Mouse (Mus musculus): ENCODE data around the gene Slc35f1. TPM values are rescaled to one million over a fixed set of nuclear protein-coding genes. Genes with fewer than 3 reads are reported as not detected.

The Slc35f1 gene
- total RNA-seq, 4 experiments from 2014 or later = 0.17 to 0.32 (median 0.22) TPM

DNA sequence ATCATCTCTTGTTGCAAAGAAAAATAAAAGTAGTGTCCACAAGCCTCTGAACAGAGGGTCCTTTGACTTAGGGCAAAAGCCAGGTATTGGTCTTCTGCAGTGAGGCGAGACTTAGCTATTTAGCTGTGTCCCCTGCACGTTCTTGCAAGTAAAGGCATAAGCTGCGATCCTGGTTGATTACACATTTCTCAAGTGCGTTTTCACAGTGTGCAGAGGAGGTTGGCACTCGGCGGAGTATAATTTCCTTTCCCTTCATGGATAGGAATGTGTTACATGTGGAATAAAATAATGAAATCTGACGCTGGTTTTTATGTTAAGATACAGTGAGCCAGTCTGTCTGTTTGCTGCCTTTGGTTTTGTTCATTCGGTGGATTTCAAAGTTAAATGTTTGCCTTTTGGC, 232.8 kb downstream of the Slc35f1 start:
- no peak for DNase-seq (ENCODE audit: low spot score in 2 of 2)

DNA sequence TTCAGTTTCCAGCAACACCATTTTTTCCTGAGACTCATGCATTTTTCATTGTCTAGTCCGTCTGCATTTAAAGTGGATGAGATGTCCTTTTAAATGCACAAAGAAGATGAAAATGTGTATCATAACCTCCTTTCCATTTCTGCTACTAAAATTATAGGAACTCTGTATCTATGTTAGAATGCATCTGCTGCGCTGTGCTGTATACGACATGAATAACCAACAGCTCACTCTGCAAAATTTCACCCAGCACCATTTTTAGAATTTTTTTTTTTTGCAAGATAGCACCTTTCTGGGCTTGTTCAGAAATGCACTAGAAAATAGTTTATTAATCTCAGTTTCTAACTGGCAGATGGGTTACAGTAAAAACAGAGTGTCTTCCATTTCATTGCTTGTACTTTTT, 236.0 kb downstream of the Slc35f1 start:
- no peak for DNase-seq (ENCODE audit: low spot score in 2 of 2)

- no peak for DNase-seq (ENCODE audit: low spot score in 2 of 2)
Observed at GRCm38 (mm10) chr10:52932159-52932558, 241.8 kb downstream of the Slc35f1 start.

DNA sequence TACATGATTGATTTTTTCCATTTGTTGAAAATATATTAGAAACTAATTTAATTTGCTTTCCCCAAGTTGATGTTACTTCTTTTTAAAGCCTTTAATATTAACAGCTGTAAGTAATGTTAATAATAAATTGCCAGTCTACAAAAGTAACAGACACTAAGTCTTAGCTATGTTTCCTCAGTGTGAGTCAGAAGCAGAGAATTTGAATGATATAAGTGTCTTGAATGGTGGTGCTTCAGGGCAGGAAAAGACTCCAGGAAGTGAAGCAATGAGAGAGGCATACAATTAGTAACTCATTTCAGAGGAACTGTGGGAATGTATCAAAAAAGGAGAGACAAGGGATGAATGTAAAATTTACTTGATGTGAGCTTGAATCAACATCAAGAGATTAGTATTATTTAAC, 244.3 kb downstream of the Slc35f1 start:
- DNase-seq (ENCODE audit: low spot score in 2 of 2) = no peak

DNA sequence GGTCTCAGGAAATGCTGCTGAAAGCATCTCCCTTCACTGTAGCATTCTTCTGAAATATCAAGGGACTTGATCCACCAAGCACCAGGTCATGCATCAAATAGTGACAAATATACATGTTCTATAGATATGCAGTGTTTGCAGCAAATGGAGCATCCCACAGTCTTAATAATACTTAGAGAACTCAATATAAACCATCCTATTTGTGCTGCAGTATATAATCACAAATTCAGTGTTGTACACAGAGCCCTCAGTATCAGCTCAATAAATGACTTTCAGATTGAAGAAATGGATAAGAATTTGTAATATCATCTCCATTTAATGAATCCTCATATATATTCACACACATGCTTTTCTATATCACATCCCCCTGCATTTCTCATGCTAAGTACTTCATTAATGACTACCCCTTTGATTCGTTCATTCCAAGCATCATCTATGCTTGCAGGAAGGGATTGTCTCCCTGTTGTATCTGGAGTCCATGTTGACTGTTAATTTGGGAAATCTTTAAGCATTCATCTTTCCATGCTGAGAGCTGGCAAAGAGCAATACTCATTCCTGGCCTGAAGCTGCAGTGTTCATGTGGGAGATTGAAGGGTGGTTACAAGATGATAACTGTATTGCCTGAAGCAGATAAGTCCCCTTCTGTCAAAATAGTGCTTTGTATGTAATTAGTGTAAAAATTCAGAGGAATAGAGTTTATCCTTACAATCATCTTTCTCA, 249.9 kb downstream of the Slc35f1 start:
- DNase-seq (ENCODE audit: low spot score in 2 of 2) = no peak

DNA sequence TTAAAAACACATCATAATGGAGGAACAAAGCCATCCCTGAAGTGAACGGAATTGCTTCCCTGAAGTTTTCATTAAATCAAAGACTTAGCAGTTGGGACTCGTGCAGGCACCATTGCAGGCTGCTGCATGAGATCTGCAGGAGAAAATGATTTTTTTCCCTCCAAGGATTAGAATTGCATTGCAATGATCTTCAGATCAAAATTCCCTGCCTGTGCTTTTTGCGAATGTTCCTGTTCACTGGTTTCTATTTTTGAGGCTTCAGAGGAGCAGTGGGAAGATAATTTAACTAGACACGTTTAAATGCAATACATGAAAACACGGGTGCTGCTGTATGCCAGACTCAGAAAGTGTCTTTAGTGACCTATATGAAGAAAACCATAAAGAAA, 250.5 kb downstream of the Slc35f1 start:
- no peak for DNase-seq (ENCODE audit: low spot score in 2 of 2)

DNA sequence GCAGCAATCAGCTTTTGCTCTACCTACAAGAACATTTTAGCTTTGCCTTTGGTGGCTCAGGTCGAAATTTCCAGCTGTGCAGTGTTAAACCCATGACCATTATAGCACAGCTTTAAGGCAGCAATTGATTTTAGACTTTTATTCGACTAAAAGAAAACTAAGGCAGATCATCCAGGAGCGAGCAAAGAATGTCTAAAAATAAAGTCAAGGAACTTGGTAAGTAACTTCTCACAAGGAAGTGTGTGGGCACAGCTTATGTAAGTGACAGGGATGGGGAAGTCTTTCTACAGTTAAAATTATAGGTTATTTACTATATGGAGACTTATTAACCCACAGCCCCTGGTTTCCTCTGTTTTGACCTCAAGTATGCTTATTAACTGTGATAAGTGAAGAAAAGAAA, 262.2 kb downstream of the Slc35f1 start:
- DNase-seq (ENCODE audit: low spot score in 2 of 2) = no peak

DNA sequence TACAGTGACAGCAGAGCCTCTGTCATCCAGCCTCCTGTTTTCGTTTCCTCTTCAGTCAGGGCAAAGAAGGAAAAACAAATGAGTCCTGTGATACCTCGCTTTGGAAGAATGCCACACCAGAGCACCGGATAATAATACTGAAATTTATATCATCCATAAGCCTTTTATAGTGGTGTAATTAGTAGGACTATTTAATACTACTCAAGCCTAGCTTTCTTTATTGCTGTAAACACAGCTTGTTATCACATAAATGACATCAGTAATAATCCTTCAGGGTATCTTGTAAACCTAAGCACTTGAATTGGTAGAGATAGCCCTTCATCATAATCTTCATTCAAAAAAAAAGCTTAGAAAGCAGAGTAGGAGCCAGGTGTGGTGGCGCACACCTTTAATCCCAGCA, 266.4 kb downstream of the Slc35f1 start:
- no peak for DNase-seq (ENCODE audit: low spot score in 2 of 2)

- no peak for DNase-seq (ENCODE audit: low spot score in 2 of 2)
Observed at GRCm38 (mm10) chr10:52979251-52979650, 288.9 kb downstream of the Slc35f1 start.

DNA sequence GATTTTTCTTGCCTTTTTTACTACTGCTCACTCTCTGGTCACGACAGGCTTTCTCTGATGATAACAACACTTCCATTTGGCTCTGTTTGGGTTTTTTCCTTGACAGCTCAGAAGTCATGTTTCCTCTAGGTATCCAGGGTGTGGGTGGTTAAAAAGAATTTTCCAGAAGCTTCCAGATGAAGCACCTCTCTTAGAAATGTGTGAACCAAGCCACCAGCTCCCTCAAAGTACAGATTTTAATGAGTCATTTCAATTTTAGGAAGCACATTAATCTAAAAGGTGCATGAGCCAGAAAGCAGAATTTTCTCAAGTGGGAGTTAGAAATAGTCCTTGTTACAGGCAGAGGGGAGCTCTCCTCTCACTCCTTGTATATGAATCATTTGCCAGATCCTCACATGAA, 292.5 kb downstream of the Slc35f1 start:
- no peak for DNase-seq (ENCODE audit: low spot score in 2 of 2)

DNA sequence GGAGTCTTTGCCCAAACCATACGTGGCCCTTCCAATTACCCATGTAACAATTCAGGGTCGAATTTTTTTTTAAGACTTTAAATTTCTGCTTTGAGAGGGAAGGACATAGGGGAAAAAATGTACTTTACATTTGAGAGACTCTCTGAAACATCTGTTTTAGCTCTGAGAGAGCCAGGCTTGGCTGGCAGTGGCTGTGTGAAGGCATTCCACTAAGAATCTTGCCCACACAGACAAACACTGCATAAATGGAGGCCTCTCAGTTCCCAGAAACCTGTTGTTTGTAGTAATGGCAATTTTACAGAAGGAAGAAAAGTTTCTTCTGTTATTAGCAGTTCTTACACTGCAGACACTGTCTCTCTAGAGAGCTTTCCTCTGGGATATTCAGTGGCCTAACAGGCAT, 301.9 kb downstream of the Slc35f1 start:
- DNase-seq (ENCODE audit: low spot score in 2 of 2) = no peak

GRCm38 (mm10) chr10:52996886-52997285, 306.6 kb downstream of the Slc35f1 start:
- DNase-seq (ENCODE audit: low spot score in 2 of 2) = no peak

- DNase-seq (ENCODE audit: low spot score in 2 of 2) = no peak
Observed at GRCm38 (mm10) chr10:53001136-53001535, 310.8 kb downstream of the Slc35f1 start.

GRCm38 (mm10) chr10:53006229-53007190, 316.2 kb downstream of the Slc35f1 start:
- DNase-seq (ENCODE audit: low spot score in 2 of 2) = no peak

DNA sequence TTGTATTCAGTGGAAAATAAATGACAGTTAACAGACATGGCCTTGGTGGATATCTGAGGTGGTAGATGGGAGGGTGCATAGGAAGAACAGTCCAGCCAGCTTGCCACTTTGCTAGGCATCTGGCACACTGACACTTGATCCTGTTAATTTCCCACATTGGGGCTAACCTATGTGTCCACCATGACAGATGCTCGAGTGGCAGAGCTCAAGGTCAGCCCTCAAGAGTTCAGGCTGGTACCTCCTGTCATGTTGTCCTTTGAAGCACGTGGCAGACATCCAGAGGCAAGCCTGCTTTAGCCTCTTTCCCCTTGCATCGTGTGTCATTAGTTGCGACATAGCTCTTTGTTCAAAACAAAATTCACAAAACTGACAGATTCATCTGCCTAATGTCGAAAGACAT, 323.5 kb downstream of the Slc35f1 start:
- DNase-seq (ENCODE audit: low spot score in 2 of 2) = no peak

DNA sequence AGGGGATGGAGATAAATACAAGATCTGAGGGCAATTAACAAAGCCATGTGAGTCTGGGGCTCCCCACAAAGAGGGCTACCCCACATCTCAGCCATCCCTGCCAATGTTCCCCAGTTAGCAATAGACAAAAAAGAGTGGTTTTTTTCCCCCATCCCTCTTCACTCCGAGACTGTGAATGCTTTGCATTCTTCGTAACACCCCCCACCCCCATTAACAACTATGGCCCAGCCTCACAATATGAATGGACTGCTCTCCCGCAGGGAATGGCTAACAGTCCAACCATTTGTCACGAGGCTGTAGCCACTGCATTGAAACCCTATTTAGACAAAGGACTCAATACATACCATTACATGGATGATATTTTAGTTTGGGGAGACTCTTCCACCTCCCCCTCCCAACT, 338.1 kb downstream of the Slc35f1 start:
- DNase-seq (ENCODE audit: low spot score in 2 of 2) = no peak

DNA sequence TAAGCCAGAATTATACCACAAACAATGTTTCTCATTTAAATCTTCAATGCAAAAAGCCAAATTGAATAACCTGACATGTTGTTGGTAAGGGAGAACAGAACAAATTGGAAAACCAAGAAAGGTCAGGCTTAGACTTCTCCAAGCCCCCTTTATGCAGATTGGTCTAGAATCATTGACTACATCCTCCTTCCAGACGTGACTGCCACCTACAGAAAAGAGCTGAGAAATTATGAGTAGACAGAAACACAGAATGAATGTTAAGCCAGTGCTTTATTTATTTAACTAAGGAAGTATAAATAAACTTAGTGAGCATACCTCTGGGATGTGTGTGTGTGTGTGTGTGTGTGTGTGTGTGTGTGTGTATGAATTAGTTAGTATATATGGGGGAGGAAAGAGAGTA, 344.9 kb downstream of the Slc35f1 start:
- no peak for DNase-seq (ENCODE audit: low spot score in 2 of 2)

DNA sequence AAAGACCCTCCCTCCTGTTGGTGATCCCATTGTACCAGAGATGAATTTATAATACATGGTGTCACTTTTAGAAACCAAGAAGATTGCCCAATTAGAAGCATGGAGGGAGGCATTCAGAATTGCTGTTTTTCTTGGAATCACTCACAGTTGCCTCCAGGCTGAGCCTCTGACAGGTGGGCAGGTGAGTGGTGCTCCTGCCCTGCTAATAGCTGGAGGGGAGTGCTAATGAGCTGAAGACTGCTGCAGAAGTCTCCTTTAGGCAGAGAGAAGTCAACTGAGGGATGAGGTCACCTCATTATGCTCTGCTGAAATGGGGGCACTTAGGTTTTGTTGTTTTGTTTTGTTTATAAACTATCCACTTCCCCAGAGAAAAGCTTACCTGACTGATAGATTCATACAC, 355.6 kb downstream of the Slc35f1 start:
- DNase-seq (ENCODE audit: low spot score in 2 of 2) = no peak

DNA sequence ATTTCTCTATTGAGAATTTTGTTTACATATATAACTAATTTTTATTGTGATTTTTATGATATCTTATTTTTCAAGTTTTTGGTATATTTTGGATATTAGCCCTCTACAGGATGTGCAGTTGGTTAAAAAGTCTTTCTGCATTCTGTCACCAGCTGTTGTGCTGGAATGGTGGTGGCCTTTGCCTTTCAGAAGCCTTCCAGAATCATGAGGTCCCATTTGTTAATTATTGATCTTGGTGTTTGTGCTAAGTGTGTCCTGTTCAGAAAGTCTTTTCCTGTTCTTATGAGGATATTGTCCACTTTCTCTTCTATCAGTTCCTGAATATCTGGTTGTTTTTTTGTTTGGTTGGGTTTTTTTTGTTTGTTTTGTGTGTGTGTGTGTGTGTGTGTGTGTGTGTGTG, 362.2 kb downstream of the Slc35f1 start:
- no peak for DNase-seq (ENCODE audit: low spot score in 2 of 2)

GRCm38 (mm10) chr10:53060745-53061144, 370.4 kb downstream of the Slc35f1 start:
- DNase-seq (ENCODE audit: low spot score in 2 of 2) = no peak

- no peak for DNase-seq (ENCODE audit: low spot score in 2 of 2)
Observed at GRCm38 (mm10) chr10:53062741-53063140, 372.4 kb downstream of the Slc35f1 start.

GRCm38 (mm10) chr10:53087811-53088210, 397.5 kb downstream of the Slc35f1 start:
- DNase-seq (ENCODE audit: low spot score in 2 of 2) = no peak

- DNase-seq (ENCODE audit: low spot score in 2 of 2) = no peak
Observed at GRCm38 (mm10) chr10:53091525-53091924, 401.2 kb downstream of the Slc35f1 start.

Measured in gastrocnemius, adult 8-10 months (tissue).